Mouse (Mus musculus) liver, adult 2 months (tissue): ENCODE data around the gene Pou3f3.

Source experiments
- CTCF ChIP-seq: fragments of 200-500 bp; IDR thresholded peaks from 2 replicates; pipeline ENCODE4 v1.5.1; 2011; ENCODE audit warnings: low read depth, low read length, control low read depth
- POLR2A ChIP-seq: fragments of 200-500 bp; IDR thresholded peaks from 2 replicates; pipeline ENCODE4 v1.6.1; 2011; ENCODE audit warnings: low read length, control low read depth; ENCODE audit not compliant: insufficient read depth; ENCODE audit errors: extremely low read depth

DNA sequence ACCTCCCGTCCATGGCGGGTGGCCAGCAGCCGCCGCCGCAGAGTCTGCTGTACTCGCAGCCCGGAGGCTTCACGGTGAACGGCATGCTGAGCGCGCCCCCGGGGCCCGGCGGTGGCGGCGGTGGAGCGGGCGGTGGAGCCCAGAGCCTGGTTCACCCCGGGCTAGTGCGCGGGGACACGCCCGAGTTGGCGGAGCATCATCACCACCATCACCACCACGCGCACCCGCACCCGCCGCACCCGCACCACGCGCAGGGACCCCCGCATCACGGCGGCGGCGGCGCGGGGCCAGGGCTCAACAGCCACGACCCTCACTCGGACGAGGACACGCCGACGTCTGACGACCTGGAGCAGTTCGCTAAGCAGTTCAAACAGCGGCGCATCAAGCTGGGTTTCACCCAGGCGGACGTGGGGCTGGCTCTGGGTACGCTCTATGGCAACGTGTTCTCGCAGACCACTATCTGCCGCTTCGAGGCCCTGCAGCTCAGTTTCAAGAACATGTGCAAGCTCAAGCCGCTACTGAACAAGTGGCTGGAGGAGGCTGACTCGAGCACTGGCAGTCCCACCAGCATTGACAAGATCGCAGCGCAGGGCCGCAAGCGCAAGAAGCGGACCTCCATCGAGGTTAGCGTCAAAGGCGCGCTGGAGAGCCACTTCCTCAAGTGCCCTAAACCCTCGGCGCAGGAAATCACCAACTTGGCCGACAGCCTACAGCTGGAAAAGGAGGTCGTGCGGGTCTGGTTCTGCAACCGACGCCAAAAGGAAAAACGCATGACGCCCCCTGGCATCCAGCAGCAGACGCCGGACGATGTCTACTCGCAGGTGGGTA lies 2.4 kb downstream of the Pou3f3 start:
- no peak for TF ChIP-seq CTCF
- TF ChIP-seq POLR2A = no peak
